Mouse (Mus musculus) heart, adult 2 months (tissue): ENCODE measurements around the gene Rhof. TPM values are rescaled to one million over a fixed set of nuclear protein-coding genes. Genes with fewer than 3 reads are reported as not detected.

Experiments
- DNase-seq, 2 experiments: peaks; one replicate each; pipeline ENCODE4 v3.0.0; 2021
- H3K27ac ChIP-seq: fragments of 200-600 bp; 2 replicates; pipeline ENCODE4 v1.8.1; 2022
- H3K27me3 ChIP-seq: fragments of 200-500 bp; 2 replicates; pipeline ENCODE4 v1.6.1; 2012; ENCODE audit warnings: mild to moderate bottlenecking, low read length, inconsistent platforms, mixed read lengths; ENCODE audit not compliant: control insufficient read depth, insufficient read depth
- H3K36me3 ChIP-seq: fragments of 200-500 bp; 2 replicates; pipeline ENCODE4 v1.6.1; 2012; ENCODE audit warnings: low read length, inconsistent platforms; ENCODE audit not compliant: control insufficient read depth, insufficient read depth
- H3K4me1 ChIP-seq: fragments of 200-500 bp; 2 replicates; pipeline ENCODE4 v1.6.1; 2011; ENCODE audit warnings: low read length; ENCODE audit not compliant: control insufficient read depth, insufficient read depth
- H3K4me3 ChIP-seq: fragments of 200-600 bp; 2 replicates; pipeline ENCODE4 v1.8.1; 2022
- H3K79me2 ChIP-seq: fragments of 200-500 bp; replicated peaks from 2 replicates; pipeline ENCODE4 v1.6.1; 2012; ENCODE audit warnings: mild to moderate bottlenecking, inconsistent platforms, low read length, moderate library complexity, mixed read lengths; ENCODE audit not compliant: control insufficient read depth, insufficient read depth
- H3K9ac ChIP-seq: fragments of 200-500 bp; 2 replicates; pipeline ENCODE4 v1.6.1; 2012; ENCODE audit warnings: low read depth, mild to moderate bottlenecking, control low read depth, inconsistent platforms, low read length, mixed read lengths
- CTCF ChIP-seq: fragments of 200-600 bp; IDR thresholded peaks from 2 replicates; pipeline ENCODE4 v1.8.1; 2022; ENCODE audit warnings: antibody characterized with exemption, mild to moderate bottlenecking, moderate library complexity
- EP300 ChIP-seq: fragments of 200-500 bp; IDR thresholded peaks from 2 replicates; pipeline ENCODE4 v1.6.1; 2011; ENCODE audit warnings: low read depth, low read length, control low read depth; ENCODE audit not compliant: insufficient read depth
- POLR2A ChIP-seq: fragments of 200-500 bp; IDR thresholded peaks from 2 replicates; pipeline ENCODE4 v1.6.1; 2011; ENCODE audit warnings: mild to moderate bottlenecking, low read depth, low read length, control low read depth; ENCODE audit not compliant: insufficient read depth
- WGBS: fragments of 180-500 bp; shearing (Covaris S2); methylation state at CpG from one replicate; pipeline ENCODE4 v1.1.7; 2018; 5-methylcytosine and 5-hydroxymethylcytosine counted together
- intact Hi-C: fragments of 180-260 bp; cut with DNase I; formaldehyde crosslinking; loops from one replicate; pipeline ENCODE4 v1.15.1; 2025
- polyA plus RNA-seq: library from polyadenylated mRNA; depleted of rRNA; stranded (reverse); fragments of >200 nt; gene quantifications from 2 replicates; pipeline ENCODE4 v1.2.3, GENCODE M21; 2012
- total RNA-seq, 2 experiments: library from RNA; stranded (reverse); gene quantifications; 2 replicates each; pipeline ENCODE4 v1.2.3; 2021

Gene Rhof
- total and polyA plus RNA-seq, 3 experiments = 0.64 to 2.3 (median 0.70) TPM

DNA sequence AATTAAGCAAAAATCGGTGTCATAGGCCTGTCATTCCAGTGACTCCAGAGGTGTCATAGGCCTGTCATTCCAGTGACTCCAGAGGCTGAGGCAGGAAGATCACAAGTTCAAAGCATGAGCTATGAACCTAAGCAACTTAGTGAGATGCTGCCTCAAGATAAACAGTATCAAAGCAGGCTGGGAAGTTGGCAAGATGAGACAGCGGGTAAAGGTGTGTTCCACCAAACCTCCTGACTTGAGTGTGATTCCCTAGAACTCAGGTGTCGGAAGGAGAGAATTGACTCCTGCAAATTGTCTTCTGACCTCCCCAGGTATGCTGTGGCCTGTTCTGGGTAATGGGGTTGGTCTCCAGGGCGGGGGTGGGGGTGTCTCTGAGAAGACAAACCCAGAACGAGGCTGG is 36.8 kb upstream of the Rhof start, which contains the start of gene Psmd9:
Psmd9 (plus strand) TSS at position 130 of the 400 bp plus-strand sequence.
- WGBS = 80% methylated on average over 5 of the region's 5 CpGs
- H3K36me3 ChIP-seq = no peaks in the 10 kb centered on the region
- TF ChIP-seq EP300 (no peak), CTCF (no peak), POLR2A (no peak)

DNA sequence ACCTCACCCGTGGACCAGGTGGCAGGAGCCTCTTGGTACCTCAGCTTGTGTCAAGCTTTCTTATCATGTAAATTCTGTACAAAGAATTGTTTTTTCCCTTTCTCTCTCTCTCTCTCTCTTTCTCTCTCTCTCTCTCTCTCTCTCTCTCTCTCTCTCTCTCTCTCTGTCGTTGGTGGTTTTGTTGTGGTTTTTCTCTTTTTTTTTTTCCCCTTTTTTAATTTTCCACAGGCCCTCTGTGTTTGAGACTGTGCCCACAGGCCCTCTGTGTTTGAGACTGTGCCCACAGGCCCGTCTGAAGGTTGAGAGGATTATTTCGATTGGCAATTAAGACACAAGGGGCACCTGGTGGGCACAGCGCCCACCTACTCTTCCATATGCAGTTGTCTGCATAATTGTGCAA is 35.1 kb upstream of the Rhof start:
- no peak overlapping the region for H3K4me3 ChIP-seq
- no peak overlapping the region for H3K9ac ChIP-seq
- DNase-seq = no peak
- no peak overlapping the region for H3K27ac ChIP-seq
- 66% methylated on average over 5 of the region's 5 CpGs for WGBS
- H3K4me1 ChIP-seq = no peaks in the 10 kb centered on the region; the same call in 1 of the 2 replicates
- H3K36me3 ChIP-seq = no peaks in the 10 kb centered on the region
- H3K27me3 ChIP-seq = no peaks in the 10 kb centered on the region
- intact Hi-C loops = no loop called here
- no peak for TF ChIP-seq CTCF
- TF ChIP-seq EP300 = no peak
- TF ChIP-seq POLR2A = no peak
- no peaks in the 10 kb centered on the region for H3K79me2 ChIP-seq

More for the DNA sequence above, 36.8 kb upstream of the Rhof start, which contains the start of gene Psmd9:
- no peaks in the 10 kb centered on the region; the same call in 1 of the 2 replicates for H3K4me1 ChIP-seq
- no peaks in the 10 kb centered on the region for H3K27me3 ChIP-seq
- no peak within 1 kb of the TSS for H3K27ac ChIP-seq
- intact Hi-C loops = no loop called here
- no peak within 1 kb of the TSS for H3K9ac ChIP-seq
- no peak for DNase-seq
- H3K79me2 ChIP-seq = no peaks in the 10 kb centered on the region
- no peak within 1 kb of the TSS for H3K4me3 ChIP-seq

DNA sequence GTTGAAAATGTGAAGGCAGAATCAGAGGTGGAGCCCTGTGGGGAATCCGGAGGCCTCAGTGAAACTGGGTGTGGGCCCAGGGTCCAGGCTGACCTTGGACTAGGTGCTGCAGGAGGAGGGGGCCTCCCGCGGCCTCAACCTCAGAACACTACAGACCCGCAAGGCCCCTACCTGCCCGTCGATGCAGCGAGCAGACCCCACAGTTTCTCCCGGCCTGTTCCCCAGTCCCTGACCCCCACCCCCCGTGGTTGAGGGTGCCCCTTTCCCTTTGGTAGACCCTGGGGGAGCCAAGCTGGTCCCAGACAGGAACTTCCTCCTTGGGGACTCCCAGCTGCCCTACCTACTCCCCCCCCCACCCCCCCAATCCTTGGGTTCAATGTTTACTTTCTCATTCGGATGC is 33.9 kb upstream of the Rhof start:
- Histone ChIP-seq H3K36me3 (no peaks in the 10 kb centered on the region), H3K4me3 (no peak overlapping the region), H3K27ac (no peak overlapping the region), H3K9ac (no peak overlapping the region), H3K4me1 (no peaks in the 10 kb centered on the region), H3K27me3 (no peaks in the 10 kb centered on the region), H3K79me2 (no peaks in the 10 kb centered on the region)
- DNase-seq = no peak
- intact Hi-C loops = no loop called here
- WGBS = 86% methylated on average over 10 of the region's 10 CpGs
- TF ChIP-seq POLR2A = no peak
- TF ChIP-seq CTCF = no peak
- TF ChIP-seq EP300 = no peak

DNA sequence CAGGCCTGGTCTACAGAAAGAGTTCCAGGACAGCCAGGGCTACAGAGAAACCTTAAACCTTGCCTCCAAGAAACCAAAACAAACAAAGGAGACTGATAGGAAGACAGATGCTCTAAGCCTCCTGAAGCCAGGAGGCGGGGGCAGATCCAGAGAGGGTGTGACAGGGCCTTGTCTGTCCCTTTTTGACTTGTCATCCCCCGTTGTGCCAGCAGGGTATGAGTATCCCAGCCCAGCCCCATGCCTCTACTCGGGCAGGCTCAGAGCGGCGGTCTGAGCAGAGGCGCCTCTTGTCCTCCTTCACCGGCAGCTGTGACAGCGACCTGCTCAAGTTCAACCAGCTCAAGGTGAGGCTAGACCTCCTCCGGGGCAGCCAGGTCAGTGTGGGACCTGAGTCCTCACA is 30.4 kb upstream of the Rhof start:
- no peaks in the 10 kb centered on the region for H3K27me3 ChIP-seq
- H3K4me1 ChIP-seq = no peaks in the 10 kb centered on the region
- no peak for DNase-seq
- 76% methylated on average over 9 of the region's 9 CpGs for WGBS
- H3K36me3 ChIP-seq = no peaks in the 10 kb centered on the region
- H3K79me2 ChIP-seq = no peaks in the 10 kb centered on the region
- TF ChIP-seq EP300 (no peak), POLR2A (no peak), CTCF (no peak)
- no peak overlapping the region for H3K4me3 ChIP-seq
- intact Hi-C loops = no loop called here
- H3K27ac ChIP-seq = no peak overlapping the region
- H3K9ac ChIP-seq = no peak overlapping the region

DNA sequence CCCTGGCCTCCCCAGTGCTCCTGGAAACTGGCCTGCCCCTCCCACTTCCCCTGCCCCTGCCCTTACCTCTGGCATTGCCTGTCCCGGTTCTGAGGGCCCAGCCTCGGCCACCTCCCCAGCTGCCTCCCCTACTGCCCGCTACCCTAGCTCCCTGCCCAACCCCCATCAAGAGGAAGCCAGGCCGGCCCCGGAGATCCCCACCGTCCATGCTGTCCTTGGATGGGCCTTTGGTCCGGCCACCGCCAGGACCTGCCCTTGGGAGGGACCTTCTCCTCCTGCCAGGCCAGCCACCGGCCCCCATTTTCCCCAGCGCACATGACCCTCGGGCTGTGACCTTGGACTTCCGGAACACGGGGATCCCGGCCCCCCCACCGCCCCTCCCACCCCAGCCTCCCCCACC is 27.8 kb upstream of the Rhof start:
- no peaks in the 10 kb centered on the region; the same call in 1 of the 2 replicates for H3K79me2 ChIP-seq
- H3K4me1 ChIP-seq = no peaks in the 10 kb centered on the region
- 81% methylated on average over 15 of the region's 15 CpGs for WGBS
- no peaks in the 10 kb centered on the region for H3K36me3 ChIP-seq
- H3K4me3 ChIP-seq = no peak overlapping the region
- no peaks in the 10 kb centered on the region for H3K27me3 ChIP-seq
- no peak overlapping the region for H3K27ac ChIP-seq
- H3K9ac ChIP-seq = no peak overlapping the region
- intact Hi-C loops = no loop called here
- no peak for TF ChIP-seq CTCF
- no peak for DNase-seq

DNA sequence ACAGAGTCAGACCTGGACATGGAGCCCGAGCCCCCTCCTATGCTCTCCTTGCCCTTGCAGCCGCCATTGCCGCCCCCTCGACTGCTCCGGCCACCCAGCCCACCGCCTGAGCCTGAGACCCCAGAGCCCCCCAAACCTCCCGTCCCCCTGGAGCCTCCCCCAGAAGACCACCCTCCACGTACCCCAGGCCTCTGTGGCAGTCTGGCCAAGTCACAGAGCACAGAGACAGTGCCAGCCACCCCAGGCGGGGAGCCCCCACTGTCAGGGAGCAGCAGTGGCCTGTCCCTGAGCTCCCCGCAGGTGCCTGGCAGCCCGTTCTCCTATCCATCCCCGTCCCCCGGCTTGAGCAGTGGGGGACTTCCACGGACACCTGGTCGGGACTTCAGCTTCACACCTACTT is 27.4 kb upstream of the Rhof start:
- TF ChIP-seq CTCF = no peak
- no peak for TF ChIP-seq POLR2A
- no peak for TF ChIP-seq EP300
- intact Hi-C loops = no loop called here
- Histone ChIP-seq H3K27me3 (no peaks in the 10 kb centered on the region), H3K27ac (no peak overlapping the region), H3K4me3 (no peak overlapping the region), H3K36me3 (no peaks in the 10 kb centered on the region), H3K9ac (no peak overlapping the region), H3K79me2 (no peaks in the 10 kb centered on the region; the same call in 1 of the 2 replicates), H3K4me1 (no peaks in the 10 kb centered on the region)
- no peak for DNase-seq
- 93% methylated on average over 15 of the region's 15 CpGs for WGBS

DNA sequence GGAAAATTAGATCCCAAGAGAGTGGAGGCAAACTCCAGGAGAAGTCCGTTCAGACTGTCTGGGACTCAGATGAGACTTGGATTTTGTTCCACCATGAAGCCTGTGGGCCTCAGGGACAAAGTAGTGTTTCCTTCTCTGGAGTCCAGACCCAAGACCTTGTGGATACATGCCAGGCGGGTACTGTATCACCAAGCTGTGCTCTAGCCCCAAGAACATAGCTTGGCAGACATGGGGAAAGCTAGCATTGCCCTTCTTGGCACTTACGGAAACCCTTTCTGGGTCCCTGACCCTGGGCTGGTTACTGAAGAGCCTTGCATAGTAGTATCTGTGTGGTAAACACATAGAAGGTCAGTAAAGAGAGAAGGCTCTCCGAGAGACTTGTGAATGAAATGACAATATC is 27.0 kb upstream of the Rhof start:
- no peaks in the 10 kb centered on the region for H3K36me3 ChIP-seq
- no peak overlapping the region for H3K9ac ChIP-seq
- no peaks in the 10 kb centered on the region for H3K27me3 ChIP-seq
- DNase-seq = no peak
- 93% methylated on average over 4 of the region's 4 CpGs for WGBS
- H3K4me1 ChIP-seq = no peaks in the 10 kb centered on the region
- intact Hi-C loops = no loop called here
- no peaks in the 10 kb centered on the region; the same call in 1 of the 2 replicates for H3K79me2 ChIP-seq
- H3K4me3 ChIP-seq = no peak overlapping the region
- no peak for TF ChIP-seq CTCF
- TF ChIP-seq EP300 = no peak
- no peak overlapping the region for H3K27ac ChIP-seq
